In genomic region chr11:20913598-20914296, GRCm38 (mm10) we compare ENCODE assay signal across 8 mouse cellular contexts.
DNase-seq lines count a peak whose midpoint lies in the region; ATAC-seq lines count a peak whose summit lies in the region.

No protein-coding gene starts in this region.

- ATAC-seq in hindbrain, embryonic 16.5 days, result peak; percentile 65

- peak; percentile 61 for DNase-seq in WW6 (ENCODE audit: low read depth, low spot score)
- DNase-seq in cerebellum, postnatal 10 days, result peak; percentile 92 to 95
- peak; percentile 70 to 86 for DNase-seq in frontal cortex, postnatal 14 days (ENCODE audit: low spot score in 2 of 2)
- peak; percentile 79 to 81 for DNase-seq in layer of hippocampus, postnatal 36 days
- peak; percentile 75 for DNase-seq in retina, postnatal 7 days (ENCODE audit: low read depth, low spot score)
- DNase-seq in urinary bladder, adult 2 months (ENCODE audit: low spot score), result peak; percentile 57

- H3K4me1 ChIP-seq in hindbrain, embryonic 16.5 days (ENCODE audit: control insufficient read depth, insufficient read depth, low read depth, low read length), result peaks cover 2% of the 10 kb centered on the region; the same call in 1 of the 2 replicates

- no peaks in the 10 kb centered on the region for H3K36me3 ChIP-seq in hindbrain, embryonic 16.5 days (ENCODE audit: control insufficient read depth, insufficient read depth, low read length)
- no peaks in the 10 kb centered on the region for H3K36me3 ChIP-seq in macrophage (ENCODE audit: inconsistent target)

- no peaks in the 10 kb centered on the region for H3K79me2 ChIP-seq in macrophage (ENCODE audit: inconsistent target)

- no peak overlapping the region for H3K27ac ChIP-seq in hindbrain, embryonic 16.5 days (ENCODE audit: low read depth, low read length)
- H3K27ac ChIP-seq in macrophage, result peak overlapping the region; percentile 75

- no peaks in the 10 kb centered on the region for H3K9me3 ChIP-seq in hindbrain, embryonic 16.5 days (ENCODE audit: control insufficient read depth, low read length)

- H3K4me2 ChIP-seq in hindbrain, embryonic 16.5 days (ENCODE audit: low read length), result no peak overlapping the region

- no peaks in the 10 kb centered on the region for H3K27me3 ChIP-seq in hindbrain, embryonic 16.5 days (replicated peaks; ENCODE audit: control insufficient read depth, insufficient read depth, low read length)

- 21% methylated on average over 8 of the region's 8 CpGs for WGBS in hindbrain, embryonic 16.5 days
- WGBS in macrophage (ENCODE audit: missing documents), result 24% methylated on average over 8 of the region's 8 CpGs

- H3K9ac ChIP-seq in hindbrain, embryonic 16.5 days (ENCODE audit: low read depth, low read length), result no peak overlapping the region

- no peak overlapping the region for H3K4me3 ChIP-seq in hindbrain, embryonic 16.5 days (ENCODE audit: low read length)
- no peak overlapping the region for H3K4me3 ChIP-seq in macrophage (ENCODE audit: inconsistent target)
